Comparison of ENCODE assay signal across 17 mouse cellular contexts in the genomic region with DNA sequence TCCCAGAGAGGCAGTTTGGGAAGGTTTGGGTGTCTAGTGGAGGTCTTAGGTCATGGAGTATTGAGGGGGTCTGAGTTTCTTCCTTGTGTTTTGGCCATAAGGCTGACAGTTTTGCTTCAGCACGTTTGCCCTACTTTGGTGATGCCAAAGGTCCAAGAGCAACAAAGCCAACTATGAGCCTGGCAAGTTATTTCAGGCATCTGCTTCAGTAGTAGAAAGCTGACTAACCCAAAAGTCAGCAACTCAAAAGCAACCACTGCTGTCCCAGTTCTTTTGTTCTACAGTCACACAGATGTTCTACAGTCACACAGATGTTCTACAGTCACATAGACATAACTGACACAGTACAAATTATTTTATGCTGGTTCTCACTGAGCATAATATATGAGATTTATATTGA.
"Had no signal": no experiment of that assay in that cellular context is flagged by ENCODE, and none has a peak within 500 bp of the region (broad histone marks: within the 10 kb centered on the region; RNA-seq: fewer than 3 reads in every experiment).

No protein-coding gene starts in this region.

- ATAC-seq: intestine, postnatal 0 days; midbrain, embryonic 13.5 days; midbrain, embryonic 16.5 days had no signal

- H3K36me3 ChIP-seq: lung, embryonic 15.5 days had no signal

- H3K27me3 ChIP-seq: limb, embryonic 13.5 days; liver, embryonic 13.5 days; lung, embryonic 15.5 days; megakaryocyte, embryonic 14.5 days; midbrain, embryonic 13.5 days; neural tube, embryonic 13.5 days had no signal

- H3K4me2 ChIP-seq: limb, embryonic 13.5 days; liver, embryonic 13.5 days; lung, embryonic 15.5 days; midbrain, embryonic 13.5 days; neural tube, embryonic 13.5 days had no signal

- H3K4me1 ChIP-seq: midbrain, embryonic 10.5 days had no signal

- H3K4me3 ChIP-seq: limb, embryonic 10.5 days; limb, embryonic 13.5 days; liver, embryonic 13.5 days; lung, embryonic 15.5 days; megakaryocyte, embryonic 14.5 days; midbrain, embryonic 10.5 days; midbrain, embryonic 13.5 days; myocyte; neural tube, embryonic 13.5 days had no signal

- H3K27ac ChIP-seq: limb, embryonic 10.5 days; limb, embryonic 13.5 days; liver, embryonic 13.5 days; lung, embryonic 15.5 days; midbrain, embryonic 10.5 days; midbrain, embryonic 13.5 days; neural tube, embryonic 13.5 days had no signal

- DNase-seq: kidney, adult 9 months; kidney, postnatal 14 days; kidney, postnatal 4 days; liver, embryonic 13.5 days; lung, adult 18-20 months; lung, postnatal 10 days; lung, postnatal 36 days had no signal

- H3K9me3 ChIP-seq: limb, embryonic 10.5 days; limb, embryonic 13.5 days; liver, embryonic 13.5 days; lung, embryonic 15.5 days; megakaryocyte, embryonic 14.5 days; midbrain, embryonic 10.5 days; neural tube, embryonic 13.5 days had no signal

- H3K9ac ChIP-seq: limb, embryonic 13.5 days; liver, embryonic 13.5 days; lung, embryonic 15.5 days; midbrain, embryonic 13.5 days; neural tube, embryonic 13.5 days had no signal
